Mouse (Mus musculus): ENCODE measurements around the gene Maml3. TPM values are rescaled to one million over a fixed set of nuclear protein-coding genes. Genes with fewer than 3 reads are reported as not detected.

Gene Maml3
- total RNA-seq, 2 experiments from 2014 or later: 7.8 TPM

GRCm38 (mm10) chr3:51673408-51674086 lies 431.3 kb downstream of the Maml3 start:
- DNase-seq (ENCODE audit: low spot score in 2 of 2): peak in 1 of 2 experiments; percentile 55

- DNase-seq (ENCODE audit: low spot score in 2 of 2): no peak
Measured at GRCm38 (mm10) chr3:51672631-51673030, 432.2 kb downstream of the Maml3 start.

- DNase-seq (ENCODE audit: low spot score in 2 of 2): no peak
Measured at GRCm38 (mm10) chr3:51671071-51671469, 433.8 kb downstream of the Maml3 start.

- DNase-seq (ENCODE audit: low spot score in 2 of 2): no peak
Measured at GRCm38 (mm10) chr3:51670414-51671070, 434.3 kb downstream of the Maml3 start.

GRCm38 (mm10) chr3:51668607-51669006 lies 436.3 kb downstream of the Maml3 start:
- no peak for DNase-seq (ENCODE audit: low spot score in 2 of 2)

GRCm38 (mm10) chr3:51662557-51662956 lies 442.3 kb downstream of the Maml3 start:
- no peak for DNase-seq (ENCODE audit: low spot score in 2 of 2)

- DNase-seq (ENCODE audit: low spot score in 2 of 2): no peak
Measured at GRCm38 (mm10) chr3:51661880-51662550, 442.9 kb downstream of the Maml3 start.

- DNase-seq (ENCODE audit: low spot score in 2 of 2): no peak
Measured at GRCm38 (mm10) chr3:51661376-51661775, 443.5 kb downstream of the Maml3 start.

- DNase-seq (ENCODE audit: low spot score in 2 of 2): no peak
Measured at GRCm38 (mm10) chr3:51660821-51661276, 444.0 kb downstream of the Maml3 start.

GRCm38 (mm10) chr3:51660060-51660459 lies 444.8 kb downstream of the Maml3 start, which contains the start of gene Mgst2:
TSS of gene Mgst2 (plus strand) at chr3:51660360.
- DNase-seq (ENCODE audit: low spot score in 2 of 2): no peak

GRCm38 (mm10) chr3:51659415-51659814 lies 445.5 kb downstream of the Maml3 start:
- no peak for DNase-seq (ENCODE audit: low spot score in 2 of 2)

- DNase-seq (ENCODE audit: low spot score in 2 of 2): no peak
Measured at GRCm38 (mm10) chr3:51654303-51655055, 450.4 kb downstream of the Maml3 start.

- DNase-seq (ENCODE audit: low spot score in 2 of 2): no peak
Measured at GRCm38 (mm10) chr3:51652701-51653100, 452.2 kb downstream of the Maml3 start.

- peak; percentile 48 to 87 for DNase-seq (ENCODE audit: low spot score in 2 of 2)
Measured at GRCm38 (mm10) chr3:51652292-51652691, 452.6 kb downstream of the Maml3 start.

GRCm38 (mm10) chr3:51651149-51651548 lies 453.7 kb downstream of the Maml3 start:
- no peak for DNase-seq (ENCODE audit: low spot score in 2 of 2)

GRCm38 (mm10) chr3:51649986-51650385 lies 454.9 kb downstream of the Maml3 start:
- DNase-seq (ENCODE audit: low spot score in 2 of 2): no peak

- no peak for DNase-seq (ENCODE audit: low spot score in 2 of 2)
Measured at GRCm38 (mm10) chr3:51649426-51649825, 455.4 kb downstream of the Maml3 start.

- peak; percentile 66 to 90 for DNase-seq (ENCODE audit: low spot score in 2 of 2)
Measured at GRCm38 (mm10) chr3:51648037-51648664, 456.7 kb downstream of the Maml3 start.

GRCm38 (mm10) chr3:51647356-51647755 lies 457.5 kb downstream of the Maml3 start:
- no peak for DNase-seq (ENCODE audit: low spot score in 2 of 2)

GRCm38 (mm10) chr3:51646301-51646700 lies 458.6 kb downstream of the Maml3 start:
- no peak for DNase-seq (ENCODE audit: low spot score in 2 of 2)

- no peak for DNase-seq (ENCODE audit: low spot score in 2 of 2)
Measured at GRCm38 (mm10) chr3:51645484-51645883, 459.4 kb downstream of the Maml3 start.
